Mouse (Mus musculus) monocyte, adult 5-6 weeks (primary cell): ENCODE data around the gene Ppp6r1. TPM values are rescaled to one million over a fixed set of nuclear protein-coding genes. Genes with fewer than 3 reads are reported as not detected.

Source experiments
- ATAC-seq: fragments of 153-309, 156-312 bp; replicated peaks from 2 replicates; pipeline ENCODE4 v1.8.0; 2017; ENCODE audit warnings: mild to moderate bottlenecking; ENCODE audit not compliant: low TSS enrichment, insufficient number of reproducible peaks, severe bottlenecking, poor library complexity, low FRiP score
- total RNA-seq: library from RNA; stranded (forward); fragments of 200-1000, 200-491, 200-594 nt; gene quantifications from 3 replicates; pipeline ENCODE4 v1.2.3, GENCODE M21; 2017

Gene Ppp6r1
- 101 to 191 TPM (median 127 TPM) in 3 replicates for total RNA-seq

DNA sequence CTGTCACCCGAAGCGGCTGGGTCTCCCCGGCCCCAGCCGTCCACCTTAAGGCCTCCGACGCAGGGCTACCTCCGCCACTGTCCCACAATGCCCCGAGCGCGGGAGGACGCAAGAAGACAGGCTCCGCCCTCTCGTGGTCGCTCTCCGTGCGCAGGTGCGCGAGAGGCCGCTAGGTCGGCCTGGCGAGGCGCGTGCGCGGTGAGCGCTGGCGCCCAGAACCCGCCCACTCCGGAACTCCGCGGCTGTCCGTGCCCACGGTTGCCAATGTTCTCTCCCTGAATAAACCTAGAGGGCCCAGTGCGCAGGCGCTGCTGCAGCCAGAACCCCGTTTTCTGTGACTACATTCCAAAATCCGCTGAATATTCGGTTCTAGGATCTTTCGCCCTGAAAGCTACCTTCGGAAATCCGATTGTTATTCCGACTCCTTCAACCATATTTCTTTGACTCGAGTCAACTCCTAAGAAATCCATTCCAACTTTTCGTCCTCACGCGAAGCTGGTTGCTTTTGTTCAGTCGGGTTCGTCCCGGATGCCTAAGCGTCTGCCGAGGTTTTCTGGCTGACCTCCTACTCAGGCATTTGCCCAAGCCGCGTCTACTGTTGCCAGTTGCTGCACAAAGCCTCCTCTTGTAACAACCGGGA lies at the start of gene Ppp6r1:
TSS of gene Ppp6r1 (minus strand) at position 108 of the 640 bp plus-strand sequence.
- ATAC-seq, result peak; percentile 84

DNA sequence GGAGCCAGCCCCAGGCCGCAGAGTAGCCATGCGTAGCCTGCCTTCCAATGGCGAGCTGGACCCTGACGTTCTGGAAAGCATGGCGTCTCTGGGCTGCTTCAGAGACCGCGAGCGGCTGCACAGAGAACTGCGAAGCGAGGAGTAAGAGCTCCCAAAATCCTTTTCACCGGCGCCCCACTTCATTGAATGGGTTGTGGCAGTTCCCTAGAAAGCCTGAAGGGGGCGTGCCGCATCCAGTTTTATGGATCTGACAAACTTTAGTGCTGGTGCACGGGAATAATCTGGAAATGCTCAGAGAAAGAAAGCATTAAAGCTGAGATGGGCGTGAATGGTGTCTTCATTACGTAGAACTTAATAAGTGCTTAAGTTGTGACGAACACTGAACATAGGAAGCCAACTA lies 46.3 kb upstream of the Ppp6r1 start:
- 0 out of 2 replicates have a peak, but pooled peaks have one; percentile 47 for ATAC-seq

DNA sequence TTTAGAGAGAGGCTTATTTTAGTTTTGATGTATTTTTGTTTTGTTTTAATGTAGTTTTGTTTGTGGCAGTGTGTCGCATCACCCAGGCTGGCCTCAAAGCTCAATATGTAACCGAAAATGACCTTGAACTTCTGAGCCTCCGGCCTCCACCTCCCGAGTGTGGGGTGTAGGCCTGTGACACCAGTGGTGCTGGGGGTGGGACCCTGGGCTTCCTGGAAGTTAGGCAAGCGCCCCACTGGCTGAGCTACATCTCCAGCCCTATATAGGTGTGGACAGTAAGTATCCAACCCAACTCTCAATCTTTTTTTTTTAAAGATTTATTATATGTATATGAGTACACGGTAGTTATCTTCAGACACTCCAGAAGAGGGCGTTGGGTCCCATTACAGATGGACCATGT lies 44.4 kb upstream of the Ppp6r1 start:
- ATAC-seq, result no peak

DNA sequence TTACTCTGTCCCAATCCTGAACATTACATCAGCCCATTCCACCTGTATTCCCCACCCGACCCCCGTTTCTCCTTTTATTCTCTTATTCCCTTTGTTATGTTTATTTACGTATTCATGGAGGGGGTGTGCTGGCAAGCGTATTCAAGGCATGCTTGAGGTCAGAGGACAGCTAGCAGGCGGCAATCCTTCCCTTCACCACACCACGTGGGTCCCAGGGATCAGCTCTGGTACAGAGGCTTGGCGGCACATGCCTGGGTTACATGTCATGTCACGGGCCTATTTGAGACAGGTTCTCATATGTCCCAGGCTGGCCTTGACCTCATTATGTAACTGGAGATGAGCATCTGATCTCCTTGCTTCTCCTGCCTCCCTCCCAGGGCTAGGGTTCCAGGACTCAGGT lies 43.5 kb upstream of the Ppp6r1 start:
- no peak for ATAC-seq

GRCm38 (mm10) chr7:4693004-4693403 lies 34.2 kb upstream of the Ppp6r1 start:
- ATAC-seq, result no peak

DNA sequence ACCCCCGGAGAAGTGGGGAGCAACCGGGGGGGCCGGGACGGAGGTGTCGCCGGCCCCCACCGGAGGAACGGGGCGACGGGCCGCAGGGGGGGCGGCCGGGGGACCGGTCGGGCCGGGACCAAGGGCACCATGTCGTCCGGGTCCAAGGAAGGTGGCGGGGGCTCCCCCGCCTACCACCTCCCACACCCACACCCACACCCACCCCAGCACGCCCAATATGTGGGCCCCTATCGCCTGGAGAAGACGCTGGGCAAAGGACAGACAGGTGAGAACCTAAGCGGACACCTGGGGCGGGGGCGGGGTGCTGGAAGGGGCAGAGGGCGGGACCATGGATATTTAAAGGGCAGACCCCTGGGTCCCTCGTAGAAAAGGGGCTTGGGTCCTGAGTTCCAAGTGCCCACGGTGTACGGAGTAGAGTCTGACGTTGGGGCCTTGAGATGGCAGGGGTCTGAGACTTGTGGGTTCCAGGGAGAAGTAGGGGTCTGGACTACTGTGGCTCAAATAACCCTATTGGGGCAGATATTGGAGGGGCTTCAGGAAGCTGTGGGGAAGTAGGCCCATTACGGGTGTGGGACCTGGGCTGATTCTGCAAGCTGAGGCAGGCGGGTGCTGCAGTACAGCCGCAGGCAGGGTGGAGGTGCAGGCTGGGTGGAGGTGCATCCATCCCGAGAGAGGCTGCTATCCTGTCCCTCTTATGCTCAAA lies 32.3 kb upstream of the Ppp6r1 start:
- no peak for ATAC-seq

DNA sequence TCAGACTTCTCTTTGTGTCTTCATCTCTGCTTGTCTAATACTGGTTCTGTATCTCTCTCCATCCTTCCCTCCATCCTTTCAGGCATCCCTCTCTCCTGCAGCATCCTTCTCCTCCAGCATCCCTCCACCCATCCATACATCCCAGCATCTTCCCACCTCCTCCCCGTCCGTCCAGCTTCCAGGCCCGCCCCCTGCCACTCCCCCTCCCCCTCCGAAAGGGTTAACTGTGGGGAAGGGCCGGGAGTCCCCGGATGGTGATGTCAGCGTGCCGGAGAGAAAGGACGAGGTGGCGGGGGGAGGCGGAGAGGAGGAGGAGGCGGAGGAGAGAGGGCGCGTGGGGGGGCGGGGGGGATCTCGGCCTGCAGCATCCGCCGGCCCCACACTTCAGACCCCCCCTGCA lies 31.6 kb upstream of the Ppp6r1 start, which contains the start of gene Brsk1:
TSS of gene Brsk1 (plus strand) at position 218 of the 400 bp plus-strand sequence.
- no peak for ATAC-seq

DNA sequence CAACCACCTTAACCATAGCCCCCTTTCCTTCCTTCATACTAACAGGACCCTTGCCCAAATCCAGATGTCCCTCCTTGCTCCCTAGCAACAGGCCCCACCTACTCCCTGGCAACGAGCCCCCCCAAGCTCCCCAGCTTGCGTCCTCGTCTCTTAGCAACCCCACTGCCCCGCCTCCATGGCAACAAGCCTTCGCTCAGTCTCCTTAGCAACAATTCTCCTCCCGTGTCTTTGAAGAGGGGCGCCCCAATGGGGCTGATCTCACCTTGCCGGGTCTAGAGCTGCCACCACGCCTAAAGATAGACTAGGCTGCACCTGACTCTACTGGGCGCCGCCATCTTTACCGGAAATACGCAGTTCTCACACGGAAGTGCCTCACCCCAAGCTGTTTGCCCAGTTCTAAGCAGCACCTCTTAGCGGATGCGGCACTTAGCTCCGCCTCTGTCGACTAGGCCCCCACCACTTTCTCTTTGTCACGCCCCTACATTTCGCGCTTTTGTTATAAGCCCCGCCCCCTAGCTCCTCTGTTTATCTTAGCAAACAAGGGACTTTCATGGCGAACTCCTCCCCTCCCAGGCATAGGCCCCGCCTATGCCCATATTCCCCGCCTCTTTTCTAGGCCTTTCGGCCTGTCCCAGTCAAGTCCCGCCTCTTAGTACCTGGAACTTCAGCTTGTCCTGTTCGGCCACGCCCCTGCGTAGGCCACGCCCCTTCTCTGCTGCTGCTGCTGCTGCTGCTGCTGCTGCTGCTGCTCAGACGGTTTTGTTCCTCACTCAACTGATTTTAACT lies 26.0 kb upstream of the Ppp6r1 start, which contains the start of gene Hspbp1:
TSS of gene Hspbp1 (minus strand) at position 437 of the 786 bp plus-strand sequence.
- ATAC-seq, result peak; percentile 97

GRCm38 (mm10) chr7:4684203-4684602 lies 25.4 kb upstream of the Ppp6r1 start:
- no peak for ATAC-seq

GRCm38 (mm10) chr7:4683307-4683706 lies 24.5 kb upstream of the Ppp6r1 start:
- no peak for ATAC-seq

DNA sequence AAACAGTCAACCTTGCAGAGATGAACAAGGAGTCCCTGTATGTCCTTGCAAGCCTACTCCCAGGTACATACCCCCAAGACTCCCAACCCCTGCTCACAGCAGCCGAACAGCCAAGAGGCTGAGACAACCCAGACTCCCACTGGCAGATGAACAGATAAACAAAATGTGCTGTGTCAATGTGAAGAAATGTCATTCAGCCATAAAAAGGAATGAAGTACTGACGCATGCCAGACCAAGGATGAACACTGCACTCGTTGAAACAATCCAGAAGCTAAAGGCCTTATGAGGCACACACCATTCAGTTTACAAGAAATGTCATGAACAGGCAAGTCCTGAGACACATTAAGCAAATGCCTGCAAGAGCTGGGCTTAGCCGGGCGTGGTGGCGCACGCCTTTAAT lies 16.4 kb upstream of the Ppp6r1 start:
- ATAC-seq, result no peak

GRCm38 (mm10) chr7:4674114-4674731 lies 15.4 kb upstream of the Ppp6r1 start:
- no peak for ATAC-seq

GRCm38 (mm10) chr7:4671956-4672355 lies 13.1 kb upstream of the Ppp6r1 start:
- no peak for ATAC-seq

DNA sequence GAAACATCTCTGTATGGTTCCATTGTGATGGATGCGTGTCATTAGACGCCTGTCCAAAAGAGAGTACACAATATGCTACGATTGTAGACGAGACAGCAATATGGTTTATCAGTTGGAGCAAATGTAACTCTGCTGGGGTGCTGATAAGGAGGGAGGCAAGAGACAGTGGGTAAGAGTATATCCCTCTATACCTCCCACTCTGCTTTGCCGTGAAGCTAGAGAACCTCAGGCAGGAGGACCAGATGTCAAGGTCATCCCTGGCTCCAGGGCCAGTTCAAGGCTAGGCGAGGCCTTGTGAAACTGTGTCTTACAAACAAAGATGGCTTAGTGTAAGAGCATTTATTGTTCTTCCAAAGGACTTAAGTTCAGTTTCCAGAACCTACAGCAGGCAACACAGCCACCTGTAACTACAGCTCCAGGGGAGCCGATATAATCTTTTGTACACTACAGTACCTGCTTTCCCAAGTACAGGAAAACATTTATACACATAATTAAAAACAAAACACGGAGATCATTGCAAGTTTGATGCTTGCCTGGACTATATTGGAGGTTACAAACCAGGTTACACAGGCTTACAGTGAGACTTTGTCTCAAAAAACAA lies 11.9 kb upstream of the Ppp6r1 start:
- no peak for ATAC-seq

DNA sequence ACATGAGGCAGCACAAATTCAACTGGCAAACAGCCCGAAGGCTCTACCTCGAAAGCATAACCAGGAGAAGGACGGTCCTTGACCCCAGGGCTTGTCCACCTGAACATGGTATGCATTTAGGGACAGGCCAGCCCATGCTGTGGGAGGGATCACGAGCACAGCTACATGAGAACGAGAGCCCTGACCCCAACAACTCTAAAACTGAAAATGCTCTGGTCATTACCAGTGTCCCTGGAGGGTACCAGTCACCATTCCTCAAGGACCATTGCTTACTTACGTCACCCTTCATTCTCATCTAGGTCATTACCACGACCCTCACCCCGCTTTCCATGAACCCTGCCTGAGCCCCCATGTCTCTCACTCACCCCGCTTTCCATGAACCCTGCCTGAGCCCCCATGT lies 10.3 kb upstream of the Ppp6r1 start:
- no peak for ATAC-seq

GRCm38 (mm10) chr7:4668506-4668905 lies 9.7 kb upstream of the Ppp6r1 start:
- ATAC-seq, result no peak

GRCm38 (mm10) chr7:4666871-4667270 lies 8.1 kb upstream of the Ppp6r1 start:
- ATAC-seq, result no peak

GRCm38 (mm10) chr7:4663742-4664141 lies 4.9 kb upstream of the Ppp6r1 start:
- ATAC-seq, result no peak

- no peak for ATAC-seq
These were observed 4.4 kb upstream of the Ppp6r1 start for GRCm38 (mm10) chr7:4663179-4663578.
